Mouse (Mus musculus) heart, adult 2 months (tissue): Measurements from ENCODE around the gene Fgfr2.

Experiments used
- CTCF ChIP-seq: fragments of 200-600 bp; IDR thresholded peaks from 2 replicates; pipeline ENCODE4 v1.8.1; 2022; ENCODE audit warnings: antibody characterized with exemption, mild to moderate bottlenecking, moderate library complexity
- EP300 ChIP-seq: fragments of 200-500 bp; IDR thresholded peaks from 2 replicates; pipeline ENCODE4 v1.6.1; 2011; ENCODE audit warnings: low read depth, low read length, control low read depth; ENCODE audit not compliant: insufficient read depth
- POLR2A ChIP-seq: fragments of 200-500 bp; IDR thresholded peaks from 2 replicates; pipeline ENCODE4 v1.6.1; 2011; ENCODE audit warnings: mild to moderate bottlenecking, low read depth, low read length, control low read depth; ENCODE audit not compliant: insufficient read depth

- no peak for TF ChIP-seq CTCF
- TF ChIP-seq EP300 = no peak
- TF ChIP-seq POLR2A = no peak
Measured at GRCm38 (mm10) chr7:130940733-130941132, 2182.4 kb downstream of the Fgfr2 start.
